Mouse (Mus musculus) E14TG2a.4 (cell line): ENCODE results near the gene Pithd1.

Experiments used
- CTCF ChIP-seq: conservative IDR thresholded peaks from 2 replicates; pipeline ENCODE4 v1.5.1; 2014; ENCODE audit warnings: low read length
- POU5F1 ChIP-seq: IDR thresholded peaks from 2 replicates; pipeline ENCODE4 v1.6.1; 2014; ENCODE audit warnings: low read length, borderline replicate concordance

DNA sequence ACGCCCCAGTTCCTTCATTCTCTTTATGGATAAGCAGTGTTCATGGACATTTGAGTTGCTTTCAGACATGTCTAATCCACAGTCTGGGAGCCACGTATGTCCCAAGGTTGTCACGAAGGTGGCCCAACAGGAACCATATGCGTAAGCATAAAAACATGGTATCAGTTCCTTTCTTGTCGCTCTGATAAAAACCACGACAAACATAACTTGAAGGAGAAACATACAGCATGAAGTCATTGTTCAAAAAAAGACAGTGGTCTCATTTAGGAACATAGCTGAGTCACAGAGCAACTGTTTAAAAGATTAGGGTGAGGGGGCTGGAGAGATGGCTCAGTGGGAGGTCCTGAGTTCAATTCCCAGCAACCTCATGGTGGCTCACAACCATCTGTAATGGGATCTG is 44.9 kb downstream of the Pithd1 start:
- TF ChIP-seq CTCF (no peak), POU5F1 (no peak)
